Mouse (Mus musculus) heart, adult 9 months (tissue): ENCODE data around the gene Prrc2c.
A peak's percentile ranks its signal among the peaks of the same experiment; 100 is the strongest.
"Not testable (repeated sequence)": the region's sequence is repeated elsewhere in the genome, so short reads cannot be mapped to it uniquely, and the experiment has no call there.

Experiments used
- DNase-seq, 2 experiments: peaks; one replicate each; pipeline ENCODE4 v3.0.0; 2022; ENCODE audit warnings: low spot score in 2 of 2

The Prrc2c gene

GRCm38 (mm10) chr1:162665486-162666174, 74.7 kb downstream of the Prrc2c start:
- DNase-seq, result no peak

GRCm38 (mm10) chr1:162664826-162665475, 75.4 kb downstream of the Prrc2c start:
- DNase-seq, result peak; percentile 55 to 69

- peak; percentile 41 to 69 for DNase-seq
Measured at GRCm38 (mm10) chr1:162660276-162660860, 80.0 kb downstream of the Prrc2c start.

- DNase-seq, result no peak
Measured at GRCm38 (mm10) chr1:162658119-162658518, 82.2 kb downstream of the Prrc2c start, which contains the start of gene Myocos. Gene Myocos (minus strand): TSS chr1:162658219.

- DNase-seq, result no peak
Measured at GRCm38 (mm10) chr1:162648416-162648815, 91.9 kb downstream of the Prrc2c start.

- DNase-seq, result no peak
Measured at GRCm38 (mm10) chr1:162646083-162646686, 94.2 kb downstream of the Prrc2c start.

GRCm38 (mm10) chr1:162643752-162644151, 96.6 kb downstream of the Prrc2c start:
- peak; percentile 93 to 94 for DNase-seq

- no peak for DNase-seq
Measured at GRCm38 (mm10) chr1:162642591-162642990, 97.8 kb downstream of the Prrc2c start.

GRCm38 (mm10) chr1:162639861-162640260, 100.5 kb downstream of the Prrc2c start:
- DNase-seq, result no peak

- peak; percentile 25 to 27 for DNase-seq
Measured at GRCm38 (mm10) chr1:162639051-162639750, 101.2 kb downstream of the Prrc2c start, which contains the start of gene Myoc. Gene Myoc (plus strand): TSS chr1:162639155.

- DNase-seq, result no peak
Measured at GRCm38 (mm10) chr1:162638535-162638934, 101.8 kb downstream of the Prrc2c start.

GRCm38 (mm10) chr1:162636516-162636915, 103.8 kb downstream of the Prrc2c start:
- DNase-seq, result no peak

- peak; percentile 70 to 76 for DNase-seq
Measured at GRCm38 (mm10) chr1:162635291-162635931, 104.9 kb downstream of the Prrc2c start.

- DNase-seq, result not testable (repeated sequence)
Measured at GRCm38 (mm10) chr1:162628326-162628725, 112.0 kb downstream of the Prrc2c start.

- not testable (repeated sequence) for DNase-seq
Measured at GRCm38 (mm10) chr1:162627821-162628220, 112.5 kb downstream of the Prrc2c start.

- no peak for DNase-seq
Measured at GRCm38 (mm10) chr1:162625229-162625628, 115.1 kb downstream of the Prrc2c start.

GRCm38 (mm10) chr1:162623895-162624294, 116.5 kb downstream of the Prrc2c start:
- no peak for DNase-seq
